Mouse (Mus musculus): ENCODE results near the gene Sptssb.

The Sptssb gene

GRCm38 (mm10) chr3:69829532-69829931 is 30.2 kb downstream of the Sptssb start:
- no peak for DNase-seq

- DNase-seq = no peak
Observed at GRCm38 (mm10) chr3:69824536-69824935, 35.2 kb downstream of the Sptssb start.

- DNase-seq = peak in 1 of 2 experiments; percentile 10
Observed at GRCm38 (mm10) chr3:69820614-69821013, 39.1 kb downstream of the Sptssb start.

GRCm38 (mm10) chr3:69819851-69820200 is 39.9 kb downstream of the Sptssb start:
- peak; percentile 71 to 73 for DNase-seq

GRCm38 (mm10) chr3:69819146-69819850 is 40.4 kb downstream of the Sptssb start:
- DNase-seq = peak; percentile 59 to 65

- DNase-seq = peak; percentile 62 to 63
Observed at GRCm38 (mm10) chr3:69818466-69818865, 41.3 kb downstream of the Sptssb start.

GRCm38 (mm10) chr3:69816547-69816946 is 43.2 kb downstream of the Sptssb start:
- peak in 1 of 2 experiments; percentile 13 for DNase-seq

- no peak for DNase-seq
Observed at GRCm38 (mm10) chr3:69813005-69813695, 46.6 kb downstream of the Sptssb start.

- DNase-seq = no peak
Observed at GRCm38 (mm10) chr3:69812442-69812841, 47.3 kb downstream of the Sptssb start.

GRCm38 (mm10) chr3:69808479-69808878 is 51.3 kb downstream of the Sptssb start:
- DNase-seq = no peak

GRCm38 (mm10) chr3:69803137-69803536 is 56.6 kb downstream of the Sptssb start:
- DNase-seq = no peak

- DNase-seq = no peak
Observed at GRCm38 (mm10) chr3:69800829-69801384, 58.8 kb downstream of the Sptssb start.

- DNase-seq = peak; percentile 11 to 22
Observed at GRCm38 (mm10) chr3:69799096-69799495, 60.6 kb downstream of the Sptssb start.

- DNase-seq = peak; percentile 9 to 27
Observed at GRCm38 (mm10) chr3:69797969-69798368, 61.8 kb downstream of the Sptssb start.

GRCm38 (mm10) chr3:69797533-69797932 is 62.2 kb downstream of the Sptssb start:
- DNase-seq = peak; percentile 83 to 84

- DNase-seq = no peak
Observed at GRCm38 (mm10) chr3:69792823-69793417, 66.8 kb downstream of the Sptssb start.

GRCm38 (mm10) chr3:69779246-69779796 is 80.4 kb downstream of the Sptssb start:
- DNase-seq = no peak

GRCm38 (mm10) chr3:69773356-69773755 is 86.4 kb downstream of the Sptssb start:
- no peak for DNase-seq

All from cerebellum, postnatal 10 days (tissue).